In the genomic region with DNA sequence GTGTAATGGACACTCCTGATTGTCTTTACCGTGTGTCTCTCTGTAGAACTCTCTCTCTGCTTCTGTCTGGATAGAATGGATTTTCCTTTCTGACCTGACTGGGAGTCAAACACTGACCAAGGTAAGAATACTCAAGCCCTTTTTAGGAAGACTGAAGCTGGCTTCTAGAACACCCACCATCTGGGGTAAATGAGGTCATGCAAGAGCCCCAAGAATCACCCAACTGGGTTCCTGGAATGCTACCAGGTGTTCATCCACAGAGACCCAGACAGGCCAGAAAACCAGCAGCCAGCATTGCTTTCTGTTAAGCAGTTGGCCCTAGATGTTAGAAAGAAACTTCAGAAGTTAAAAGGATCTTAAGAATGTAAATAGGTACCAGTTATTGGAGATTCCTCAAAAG, we compare ENCODE assay signal across 15 mouse cellular contexts.
DNase-seq lines count a peak whose midpoint lies in the region; ATAC-seq and TF ChIP-seq lines count a peak whose summit lies in the region.
"Had no signal": no experiment of that assay in that cellular context is flagged by ENCODE, and none has a peak within 500 bp of the region (broad histone marks: within the 10 kb centered on the region; RNA-seq: fewer than 3 reads in every experiment).

No protein-coding gene starts in this region.

- 88% methylated on average over 1 of the region's 1 CpGs for WGBS in intestine, embryonic 14.5 days
- 91% methylated on average over 1 of the region's 1 CpGs for WGBS in intestine, postnatal 0 days

- no peaks in the 10 kb centered on the region for H3K4me1 ChIP-seq in intestine, embryonic 14.5 days (replicated peaks; ENCODE audit: control insufficient read depth, insufficient read depth, low read length)
- H3K4me1 ChIP-seq in intestine, postnatal 0 days (replicated peaks; ENCODE audit: control insufficient read depth, insufficient read depth, low read length): no peaks in the 10 kb centered on the region
- H3K4me1 ChIP-seq: embryonic facial prominence, embryonic 13.5 days; forebrain, embryonic 12.5 days; heart, embryonic 13.5 days; hindbrain, embryonic 15.5 days had no signal

- H3K9ac ChIP-seq in intestine, embryonic 14.5 days (ENCODE audit: low read length): no peak overlapping the region
- H3K9ac ChIP-seq in intestine, postnatal 0 days (ENCODE audit: low read depth, low read length): no peak overlapping the region
- H3K9ac ChIP-seq: embryonic facial prominence, embryonic 13.5 days; forebrain, embryonic 12.5 days; heart, embryonic 13.5 days; hindbrain, embryonic 15.5 days had no signal

- ATAC-seq in intestine, embryonic 14.5 days (replicated peaks; ENCODE audit: low FRiP score, low TSS enrichment, low read depth): no peak
- no peak for ATAC-seq in intestine, postnatal 0 days
- ATAC-seq in CD4-positive, CD25-positive, alpha-beta regulatory T cell, adult 4 months: no peak
- ATAC-seq: forebrain, embryonic 16.5 days had no signal

- TF ChIP-seq CTCF in intestine, postnatal 0 days (IDR thresholded peaks at IDR 0.05; ENCODE audit: low read depth): no peak

- H3K27me3 ChIP-seq in intestine, embryonic 14.5 days (replicated peaks; ENCODE audit: control insufficient read depth, insufficient read depth, low read length): no peaks in the 10 kb centered on the region
- no peaks in the 10 kb centered on the region for H3K27me3 ChIP-seq in intestine, postnatal 0 days (replicated peaks; ENCODE audit: control insufficient read depth, insufficient read depth, low read length)
- H3K27me3 ChIP-seq: embryonic facial prominence, embryonic 13.5 days; forebrain, embryonic 12.5 days; heart, embryonic 13.5 days; hindbrain, embryonic 15.5 days had no signal

- H3K4me2 ChIP-seq in intestine, embryonic 14.5 days (ENCODE audit: low read length): no peak overlapping the region
- H3K4me2 ChIP-seq in intestine, postnatal 0 days (replicated peaks; ENCODE audit: low read depth): no peak overlapping the region
- H3K4me2 ChIP-seq: embryonic facial prominence, embryonic 13.5 days; forebrain, embryonic 12.5 days; heart, embryonic 13.5 days; hindbrain, embryonic 15.5 days had no signal

- H3K9me3 ChIP-seq in intestine, embryonic 14.5 days (ENCODE audit: control insufficient read depth, low read length): no peaks in the 10 kb centered on the region
- no peaks in the 10 kb centered on the region for H3K9me3 ChIP-seq in intestine, postnatal 0 days (ENCODE audit: control insufficient read depth)
- H3K9me3 ChIP-seq: embryonic facial prominence, embryonic 13.5 days; forebrain, embryonic 12.5 days; hindbrain, embryonic 15.5 days had no signal

- H3K4me3 ChIP-seq in intestine, embryonic 14.5 days (ENCODE audit: low read depth, low read length): no peak overlapping the region
- H3K4me3 ChIP-seq in intestine, postnatal 0 days (ENCODE audit: low read depth, low read length): no peak overlapping the region
- H3K4me3 ChIP-seq: embryonic facial prominence, embryonic 13.5 days; forebrain, embryonic 12.5 days; heart, embryonic 13.5 days; hindbrain, embryonic 15.5 days had no signal

- H3K27ac ChIP-seq in intestine, embryonic 14.5 days (ENCODE audit: low read depth): no peak overlapping the region
- H3K27ac ChIP-seq in intestine, postnatal 0 days (ENCODE audit: low read depth, low read length): no peak overlapping the region
- H3K27ac ChIP-seq: embryonic facial prominence, embryonic 13.5 days; forebrain, embryonic 12.5 days; heart, embryonic 13.5 days; hindbrain, embryonic 15.5 days had no signal

- peak; percentile 33 for DNase-seq in intestine, embryonic 14.5 days (ENCODE audit: low spot score)
- peak; percentile 48 to 49 for DNase-seq in cerebellum, adult 18-20 months
- DNase-seq in cerebellum, adult 9-11 months: peak; percentile 73
- DNase-seq in frontal cortex, postnatal 10 days (ENCODE audit: low spot score in 2 of 2): no peak
- DNase-seq: adrenal gland, postnatal 14 days; gastrocnemius, postnatal 14 days; heart, postnatal 36 days; kidney, adult 18-20 months had no signal

- no peaks in the 10 kb centered on the region for H3K36me3 ChIP-seq in intestine, embryonic 14.5 days (ENCODE audit: control insufficient read depth, insufficient read depth, low read length)
- no peaks in the 10 kb centered on the region for H3K36me3 ChIP-seq in intestine, postnatal 0 days (ENCODE audit: control insufficient read depth, insufficient read depth)
- H3K36me3 ChIP-seq: embryonic facial prominence, embryonic 13.5 days; forebrain, embryonic 12.5 days; heart, embryonic 13.5 days; hindbrain, embryonic 15.5 days had no signal

Comparison
In these comparisons a context has a peak if more than half of its experiments do, and no peak if none do; other contexts are left out.
1. DNase-seq: peak in intestine, embryonic 14.5 days (single experiment), cerebellum, adult 18-20 months (2 of 2) and cerebellum, adult 9-11 months (single experiment); none in frontal cortex, postnatal 10 days (0 of 2).